Mouse (Mus musculus) T-helper 2 cell (primary cell): ENCODE results near the gene Ttc7b.

Source experiments
- in situ Hi-C: fragments of 300-600 bp; cut with MboI, MseI; formaldehyde crosslinking; loops from one replicate; pipeline ENCODE4 v1.15.1; 2025; ENCODE audit warnings: high pct_unique_total_duplicates

Ttc7b gene

DNA sequence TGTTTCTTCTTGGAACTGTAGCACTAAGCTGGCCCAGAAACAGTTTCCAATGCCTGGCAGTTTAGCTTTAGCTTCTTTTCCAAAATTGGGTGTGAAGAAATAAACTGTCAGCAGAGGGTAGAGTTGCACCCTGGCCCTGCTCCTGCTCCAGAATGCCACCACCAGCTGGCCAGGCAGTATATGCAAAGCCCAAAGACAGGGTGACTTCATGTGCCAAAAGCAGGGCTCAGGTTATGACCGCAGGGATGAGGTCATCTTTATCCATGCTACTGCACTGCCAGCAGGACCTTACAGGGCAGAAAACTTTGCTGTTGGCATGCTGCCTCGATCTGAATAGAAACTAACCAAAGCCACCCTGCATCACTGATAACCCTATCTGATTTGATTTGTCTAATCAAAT, 65.2 kb downstream of the Ttc7b start:
- in situ Hi-C loops: no loop called here

DNA sequence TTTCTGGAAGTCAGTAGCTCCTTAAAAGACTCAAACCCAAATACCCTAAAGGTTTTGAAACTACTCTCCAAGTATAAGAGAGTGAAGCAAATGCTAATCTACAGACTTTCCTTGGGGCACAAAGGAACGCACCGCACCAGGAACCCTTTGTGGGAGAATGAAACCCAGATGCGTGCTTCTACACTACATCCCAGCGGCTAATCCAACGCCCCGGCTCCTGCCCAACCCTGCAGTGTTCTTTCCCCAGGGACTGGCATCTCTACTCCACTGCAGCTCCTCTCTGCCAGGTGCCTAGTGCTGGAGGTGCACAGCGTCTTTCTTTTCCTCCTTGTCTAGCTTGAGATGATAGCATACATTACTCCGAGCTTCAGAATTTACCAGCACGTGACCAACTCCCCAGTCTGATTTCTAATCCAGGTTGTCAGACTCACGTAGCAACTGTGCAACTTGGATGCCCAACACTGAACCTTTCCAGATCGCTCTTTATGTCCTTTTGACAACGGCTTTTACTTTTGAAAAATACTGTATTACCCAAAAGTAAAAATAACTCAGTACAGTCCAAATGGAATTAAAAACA, 72.8 kb downstream of the Ttc7b start:
- in situ Hi-C loops: no loop called here

DNA sequence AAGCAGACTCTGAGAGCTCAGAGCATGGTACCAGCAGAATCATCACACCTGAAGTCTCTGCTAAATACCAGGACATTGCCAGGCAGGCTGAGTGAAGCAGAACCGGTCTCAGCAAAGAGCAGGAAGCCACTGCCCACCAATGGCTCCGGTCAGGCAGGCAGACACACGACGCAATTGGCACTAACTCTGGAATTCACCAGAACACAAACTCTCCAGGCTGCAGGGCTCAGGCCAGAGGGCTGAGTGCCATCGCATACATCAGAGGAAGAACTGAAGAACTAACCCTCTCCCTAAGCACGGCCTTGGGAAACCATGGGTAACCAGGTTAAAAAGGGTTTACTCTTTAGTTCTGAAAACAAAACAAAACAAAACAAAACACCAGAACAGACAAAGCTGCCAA, 73.5 kb downstream of the Ttc7b start:
- in situ Hi-C loops: no loop called here

DNA sequence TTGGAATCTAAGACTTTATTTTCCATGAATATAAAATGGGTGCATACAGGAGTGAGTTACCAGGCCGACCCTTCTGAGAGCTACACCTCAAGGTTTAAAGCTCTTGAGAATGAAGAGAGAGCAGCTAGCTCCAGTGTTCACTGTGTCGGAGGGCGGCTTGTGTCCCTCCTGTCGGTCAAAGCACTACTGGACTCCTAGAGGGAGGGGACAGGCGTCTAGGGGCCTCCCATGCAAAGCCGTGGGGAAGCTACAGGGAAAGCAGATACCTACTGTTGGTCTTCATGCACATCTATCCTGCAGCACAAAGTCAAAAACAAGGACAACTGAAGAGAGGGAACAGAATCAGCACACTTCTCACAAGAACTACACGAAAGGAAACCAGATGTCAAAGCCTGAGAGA, 74.9 kb downstream of the Ttc7b start:
- in situ Hi-C loops: no loop called here

DNA sequence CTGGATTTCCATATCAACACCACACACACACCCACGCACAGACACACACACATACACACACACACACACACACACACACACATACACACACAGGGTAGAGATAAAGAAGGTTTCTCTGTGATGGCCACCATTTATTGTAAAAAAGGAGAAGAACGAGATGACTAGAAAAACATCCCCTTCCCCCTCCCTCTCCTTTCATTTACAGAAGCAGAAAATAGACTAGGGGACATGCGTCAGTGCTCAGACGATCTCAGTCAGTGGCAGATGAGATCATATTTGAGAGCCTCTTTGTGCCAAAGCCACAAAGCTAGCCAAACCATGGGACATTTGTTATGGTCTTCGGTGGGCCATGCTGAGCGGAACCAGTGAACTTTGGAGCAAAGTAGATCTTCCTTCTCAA, 75.4 kb downstream of the Ttc7b start:
- in situ Hi-C loops: no loop called here

DNA sequence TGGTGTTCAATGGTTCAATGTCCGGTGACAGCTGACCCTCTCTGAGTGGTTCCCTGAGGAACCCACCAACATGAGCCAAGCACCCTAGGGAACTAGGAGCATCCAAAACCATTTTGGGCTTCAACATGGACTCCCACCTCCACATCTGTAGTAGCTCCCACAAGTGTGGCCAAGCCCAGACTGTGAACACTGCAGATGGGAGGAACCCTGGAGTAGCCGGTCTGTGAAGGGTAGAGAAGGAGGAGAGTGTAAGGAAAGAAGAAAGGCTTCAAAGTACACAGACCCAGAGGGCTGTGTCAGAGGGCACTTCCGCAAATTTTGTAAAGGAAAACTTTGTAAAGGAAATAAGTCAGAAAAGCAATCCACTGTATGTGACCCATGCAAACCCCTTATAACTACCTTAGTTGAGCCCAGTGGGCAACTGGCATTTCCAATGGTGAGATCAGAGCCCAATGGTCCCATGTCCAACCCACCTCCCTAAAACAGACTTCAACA, 75.9 kb downstream of the Ttc7b start:
- in situ Hi-C loops: loop anchor here (5.0 kb wide), 1 partner anchor 63 kb away; no protein-coding TSS in a partner anchor

DNA sequence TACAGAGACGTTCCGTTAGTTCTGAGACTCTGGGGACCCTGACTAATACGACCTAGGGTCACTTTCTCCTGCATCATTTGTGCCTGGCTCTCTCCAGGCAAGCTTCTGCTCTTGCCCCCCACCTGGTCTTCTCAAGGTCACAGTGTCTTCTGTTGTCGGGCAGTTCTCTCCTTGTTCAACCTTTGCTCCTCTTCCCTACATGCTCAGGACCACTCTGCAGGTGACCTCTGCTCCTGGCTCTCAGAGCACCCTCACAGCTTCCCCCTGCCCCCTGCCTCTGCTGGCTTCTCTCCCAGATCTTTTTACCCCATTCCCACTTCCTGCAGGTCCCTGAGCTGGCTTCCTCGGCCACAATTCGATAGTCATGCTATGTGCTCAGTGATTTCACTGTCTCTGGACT, 77.2 kb downstream of the Ttc7b start:
- in situ Hi-C loops: loop anchor here (5.0 kb wide), 1 partner anchor 64 kb away; no protein-coding TSS in a partner anchor

DNA sequence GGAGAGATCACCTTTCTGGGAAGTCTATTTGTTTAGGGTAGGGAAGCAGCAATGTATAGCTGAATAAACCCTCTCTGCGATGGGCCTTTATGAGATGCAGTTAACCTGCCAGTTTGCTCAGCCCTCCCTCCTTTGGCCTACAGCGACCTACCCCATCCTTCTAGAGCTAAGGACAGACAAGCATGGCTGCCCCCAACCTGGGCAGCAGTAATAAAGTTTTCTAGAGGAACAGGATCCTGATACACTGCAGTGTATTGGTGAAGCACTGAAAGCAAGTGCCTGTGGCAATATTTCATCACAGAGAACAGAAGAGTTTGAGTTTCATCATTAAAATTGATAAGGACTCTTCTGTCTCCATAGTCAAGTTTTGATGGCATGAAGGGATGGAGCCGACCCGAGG, 79.0 kb downstream of the Ttc7b start:
- in situ Hi-C loops: loop anchor here (5.0 kb wide), 1 partner anchor 66 kb away; no protein-coding TSS in a partner anchor

DNA sequence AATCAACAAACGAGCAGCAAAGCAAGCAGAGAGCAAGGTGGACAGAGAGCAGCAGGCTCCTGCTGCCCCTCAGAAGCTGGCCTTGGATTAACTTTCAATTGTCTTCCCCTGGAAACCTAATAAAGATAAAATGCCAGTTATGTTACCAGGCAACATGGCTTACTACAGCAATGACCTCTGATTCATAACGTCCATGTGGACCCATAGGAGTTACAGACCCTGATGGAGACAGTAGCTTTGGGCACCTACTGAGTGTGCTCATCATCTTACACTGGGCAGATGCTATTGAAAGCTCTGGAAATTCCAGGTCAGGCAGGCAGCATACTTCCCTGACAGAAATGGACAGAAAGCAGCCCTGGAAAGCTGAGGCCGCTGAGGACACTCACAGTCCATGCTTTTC, 80.7 kb downstream of the Ttc7b start:
- in situ Hi-C loops: loop anchor here (5.0 kb wide), 1 partner anchor 67 kb away; no protein-coding TSS in a partner anchor

DNA sequence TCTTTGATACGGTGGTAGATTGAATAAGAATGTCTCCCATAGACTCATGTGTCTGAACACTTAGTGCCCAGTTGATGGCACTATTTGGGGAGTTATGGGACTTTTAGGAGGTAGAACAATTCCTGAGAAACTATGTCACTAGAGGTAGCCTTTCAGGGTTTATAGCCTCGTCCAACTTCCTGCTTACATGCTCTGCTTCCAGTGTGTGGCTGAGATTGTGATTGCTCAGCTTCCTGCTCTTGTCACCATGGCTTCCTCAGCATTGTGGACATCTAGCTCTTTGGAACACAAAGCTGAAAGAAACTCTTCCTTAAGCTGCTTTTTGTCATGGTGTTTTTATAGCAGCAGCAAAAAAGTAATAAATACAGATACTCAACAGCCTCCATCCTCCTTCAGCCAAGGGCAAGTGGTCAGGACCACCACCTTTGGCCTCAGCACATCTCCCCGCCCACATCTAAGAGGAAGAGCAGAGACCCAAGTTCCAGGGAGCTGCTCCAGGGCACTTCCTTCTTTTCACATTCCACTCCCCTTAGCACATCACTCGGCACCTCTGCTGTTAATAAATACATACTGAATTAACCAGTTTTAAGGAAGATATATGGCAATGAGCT, 81.4 kb downstream of the Ttc7b start:
- in situ Hi-C loops: no loop called here

DNA sequence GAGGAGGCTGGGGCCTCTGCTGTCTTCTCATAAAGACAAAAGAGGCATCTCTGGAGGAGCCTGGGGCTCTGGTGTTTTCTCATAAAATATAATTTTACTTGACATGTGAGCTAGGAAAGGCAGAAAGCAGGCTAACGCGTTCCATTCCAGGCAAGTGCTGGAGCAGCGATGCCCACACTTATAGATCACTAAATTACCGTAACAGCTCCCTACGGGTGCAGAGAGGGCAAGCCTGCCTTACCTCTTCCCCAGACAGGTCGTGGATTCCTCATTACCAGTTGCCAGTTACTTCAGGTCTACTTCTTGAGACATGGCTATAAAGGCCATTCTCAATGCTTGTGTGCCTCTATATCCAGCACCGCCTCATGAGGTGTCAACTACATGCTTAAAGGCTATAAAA, 82.1 kb downstream of the Ttc7b start:
- in situ Hi-C loops: no loop called here

DNA sequence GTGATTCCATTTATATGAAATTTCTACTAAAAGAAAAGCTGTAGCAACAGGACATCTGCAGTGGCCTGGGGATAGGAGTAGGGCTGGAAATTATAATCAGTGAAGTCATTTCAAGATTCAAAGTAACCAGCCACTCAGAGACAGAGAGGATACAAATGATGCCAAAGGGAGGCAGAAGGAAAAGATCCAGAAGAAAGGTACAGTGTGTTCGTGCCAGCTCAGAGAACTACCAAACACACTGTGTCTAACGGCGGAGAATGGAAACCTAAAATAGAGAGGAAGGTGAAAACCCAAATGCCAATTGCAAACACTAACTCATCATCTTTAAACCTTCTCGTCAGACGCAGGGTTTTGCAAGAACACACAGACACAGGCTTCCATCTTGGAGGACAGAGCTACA, 82.8 kb downstream of the Ttc7b start:
- in situ Hi-C loops: no loop called here

DNA sequence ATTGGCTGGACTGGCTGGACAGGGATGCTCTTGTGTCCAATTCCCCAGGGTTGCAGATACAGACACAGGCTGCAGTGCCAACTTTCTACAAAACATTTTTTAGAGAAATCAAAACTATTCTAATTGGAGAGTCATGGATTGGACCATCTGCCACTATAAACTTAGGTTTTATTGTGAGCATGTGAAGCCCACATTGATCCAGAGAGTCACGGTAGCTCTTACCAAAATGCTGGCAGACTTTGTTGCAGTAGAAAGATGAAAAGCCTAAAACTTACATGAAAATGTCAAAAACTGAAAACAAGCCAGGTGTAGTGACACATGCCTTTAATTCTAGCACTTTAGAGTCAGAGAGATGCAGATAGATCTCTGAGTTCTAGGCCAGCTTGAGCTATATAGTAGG, 84.9 kb downstream of the Ttc7b start:
- in situ Hi-C loops: no loop called here

DNA sequence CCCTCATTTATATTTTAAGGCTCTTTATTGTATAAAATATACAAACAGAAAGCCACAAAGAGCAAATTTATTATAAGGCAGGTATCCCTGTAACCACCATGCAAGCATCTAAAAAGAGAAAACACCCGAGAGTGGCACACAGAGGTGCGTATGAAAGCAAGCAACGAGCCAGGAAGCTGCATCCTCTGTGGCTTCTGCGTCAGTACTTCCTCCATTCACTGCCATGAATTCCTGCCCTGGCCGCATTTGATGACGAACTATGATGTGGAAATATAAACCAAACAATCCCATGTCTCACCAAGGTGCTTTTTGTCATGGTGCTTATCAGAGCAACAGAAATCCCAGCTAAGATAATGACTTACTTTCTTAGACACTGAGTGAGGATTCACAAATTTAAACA, 88.8 kb downstream of the Ttc7b start:
- in situ Hi-C loops: no loop called here

DNA sequence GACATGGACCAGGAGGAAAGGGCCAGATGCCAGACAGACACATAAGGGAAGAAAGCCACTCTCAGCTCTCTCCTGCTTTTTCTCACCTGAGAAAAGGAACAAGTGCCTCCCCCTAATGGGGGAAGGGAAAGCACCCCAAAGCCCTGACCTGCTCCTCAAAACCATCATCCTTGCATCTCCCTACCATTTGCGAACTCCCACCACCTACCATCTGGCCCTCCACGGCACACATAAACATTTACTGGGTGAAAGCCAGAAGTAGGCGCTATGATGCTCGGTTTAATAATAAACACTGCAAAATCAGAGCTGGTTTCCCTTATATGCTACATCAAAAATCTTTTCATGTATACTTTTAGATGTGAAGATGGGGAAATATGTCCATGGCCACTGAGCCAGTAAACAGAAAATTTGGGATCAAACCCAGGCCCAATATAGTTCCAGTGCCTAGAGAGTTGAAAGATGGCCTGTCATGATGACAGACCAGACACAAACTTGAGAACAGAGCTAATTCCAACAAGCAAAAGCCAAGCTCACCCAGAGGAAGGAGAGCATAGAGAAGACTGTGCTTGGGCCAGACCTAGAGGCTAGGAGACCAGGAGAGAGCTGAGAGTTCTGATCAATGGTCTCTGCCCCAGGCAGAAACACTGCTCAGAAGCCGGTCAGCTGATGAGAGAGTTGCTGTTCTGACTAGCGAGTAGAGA, 91.1 kb downstream of the Ttc7b start:
- in situ Hi-C loops: no loop called here

DNA sequence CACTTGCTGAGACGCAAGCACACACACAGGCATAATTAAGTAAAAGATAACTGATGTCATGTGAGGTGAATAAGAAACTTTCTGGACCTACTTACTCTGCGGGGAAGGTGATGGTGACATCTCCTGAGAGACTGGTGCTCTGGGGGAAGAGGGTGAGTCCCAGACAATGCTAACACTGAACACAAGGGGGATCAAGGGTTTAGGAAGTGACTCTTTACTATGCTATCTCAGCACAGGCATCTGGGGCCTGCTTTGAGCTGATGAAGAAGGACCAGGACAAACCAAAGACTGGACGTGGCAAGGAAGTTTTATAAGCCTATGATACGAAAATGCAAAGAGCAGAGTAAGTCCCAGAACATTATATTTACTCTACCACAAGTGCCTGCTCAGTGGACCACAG, 92.4 kb downstream of the Ttc7b start:
- in situ Hi-C loops: no loop called here

DNA sequence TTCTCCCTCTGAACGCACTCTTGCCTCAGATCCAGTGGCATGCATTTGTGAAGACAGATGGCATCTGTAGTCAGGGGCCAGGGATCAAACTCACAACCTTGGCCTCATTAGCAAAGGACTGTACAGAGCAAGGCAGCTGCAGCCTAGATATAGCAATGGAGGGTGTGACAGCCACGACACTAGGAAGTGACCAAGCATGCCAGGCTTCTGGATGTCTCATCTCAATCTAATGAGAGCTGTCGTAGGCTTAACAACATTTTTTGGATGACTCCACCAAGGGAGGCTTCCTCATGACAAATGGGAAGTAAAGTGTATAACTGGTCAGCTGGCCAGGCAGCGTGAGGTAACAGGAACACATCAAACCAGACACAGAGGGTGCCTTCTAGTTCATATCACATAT, 94.4 kb downstream of the Ttc7b start:
- in situ Hi-C loops: no loop called here

DNA sequence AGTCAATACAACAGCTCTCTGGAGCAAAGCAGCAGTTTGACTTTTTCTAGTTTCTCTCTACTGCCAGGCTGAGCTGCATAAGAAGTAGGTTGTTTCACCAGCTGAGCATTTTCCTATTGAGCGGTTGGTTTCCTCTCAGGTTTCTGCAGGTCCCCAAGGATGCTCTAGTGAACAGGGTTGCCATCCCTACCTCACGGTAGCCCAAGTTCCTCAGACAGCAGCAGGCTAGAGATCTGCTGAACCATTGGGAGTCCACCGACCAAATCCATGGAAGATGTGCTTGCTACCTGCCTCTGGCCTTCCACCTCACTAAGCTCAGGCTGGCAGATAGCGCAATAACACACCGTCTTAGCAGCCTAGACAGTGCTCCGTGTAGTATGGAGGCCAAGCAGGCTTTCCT, 95.6 kb downstream of the Ttc7b start:
- in situ Hi-C loops: no loop called here

DNA sequence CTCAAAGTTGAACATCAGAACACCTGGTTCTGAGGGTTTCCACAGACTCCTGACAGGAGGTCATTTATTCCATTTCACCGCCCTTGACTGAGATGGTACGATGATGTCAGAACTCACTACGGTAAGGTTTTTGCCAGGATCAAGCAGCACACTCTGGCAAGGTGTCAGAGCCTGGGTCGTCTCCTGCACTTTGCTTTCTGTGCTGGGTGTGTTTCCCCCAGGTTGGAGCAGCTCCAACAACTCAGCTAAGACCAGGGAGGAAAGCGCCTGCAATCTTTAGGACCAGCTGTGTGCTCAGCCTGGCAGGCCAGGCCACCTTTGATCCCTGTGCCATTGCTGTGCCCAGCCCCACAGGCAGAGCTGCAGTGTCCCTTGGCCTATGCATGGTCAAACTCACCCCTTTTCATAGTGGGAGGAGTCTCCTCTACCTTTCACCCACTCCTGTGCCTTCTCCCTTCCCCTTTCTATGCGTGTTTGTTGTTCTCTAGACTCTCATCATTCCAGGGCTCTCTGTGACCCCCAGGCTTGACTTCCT, 98.3 kb downstream of the Ttc7b start:
- in situ Hi-C loops: no loop called here

DNA sequence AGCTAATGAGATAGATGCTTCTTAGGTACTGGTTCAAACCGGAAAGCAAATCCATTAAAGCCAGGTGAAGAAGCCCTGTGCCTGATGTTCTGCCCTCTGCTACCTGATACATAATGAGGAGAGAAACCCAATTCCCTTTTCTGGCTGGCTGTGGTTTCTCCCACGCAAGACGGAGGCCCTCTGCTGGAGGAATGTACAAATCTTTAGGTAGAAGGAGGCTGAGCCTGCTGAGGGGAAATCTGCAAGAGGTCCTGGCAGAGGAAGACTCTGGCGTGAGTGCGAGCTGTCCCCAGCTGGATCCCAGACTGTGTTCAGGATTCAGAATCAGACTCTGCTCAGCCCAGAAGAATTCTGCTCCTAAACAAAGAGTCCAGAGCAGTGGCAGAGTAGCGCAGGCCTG, 99.1 kb downstream of the Ttc7b start:
- in situ Hi-C loops: no loop called here

DNA sequence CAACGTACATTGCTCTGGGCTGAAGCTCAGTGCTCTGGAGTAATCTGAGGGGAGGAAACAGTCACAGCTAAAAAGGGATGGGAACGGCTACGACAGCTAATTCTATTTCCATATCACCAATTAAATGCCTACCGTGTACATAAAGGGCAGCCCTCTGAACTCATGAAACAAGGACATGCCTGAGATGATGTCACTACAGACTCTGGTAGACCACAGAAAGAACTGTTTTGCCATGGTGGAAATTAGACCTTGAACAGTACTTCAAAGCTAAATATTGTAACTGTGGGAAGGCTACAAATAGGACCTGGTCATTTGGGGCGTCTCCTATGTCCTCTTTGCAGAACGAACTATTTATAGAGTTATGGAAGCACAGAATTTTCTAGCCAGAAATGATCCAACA, 99.7 kb downstream of the Ttc7b start:
- in situ Hi-C loops: no loop called here

DNA sequence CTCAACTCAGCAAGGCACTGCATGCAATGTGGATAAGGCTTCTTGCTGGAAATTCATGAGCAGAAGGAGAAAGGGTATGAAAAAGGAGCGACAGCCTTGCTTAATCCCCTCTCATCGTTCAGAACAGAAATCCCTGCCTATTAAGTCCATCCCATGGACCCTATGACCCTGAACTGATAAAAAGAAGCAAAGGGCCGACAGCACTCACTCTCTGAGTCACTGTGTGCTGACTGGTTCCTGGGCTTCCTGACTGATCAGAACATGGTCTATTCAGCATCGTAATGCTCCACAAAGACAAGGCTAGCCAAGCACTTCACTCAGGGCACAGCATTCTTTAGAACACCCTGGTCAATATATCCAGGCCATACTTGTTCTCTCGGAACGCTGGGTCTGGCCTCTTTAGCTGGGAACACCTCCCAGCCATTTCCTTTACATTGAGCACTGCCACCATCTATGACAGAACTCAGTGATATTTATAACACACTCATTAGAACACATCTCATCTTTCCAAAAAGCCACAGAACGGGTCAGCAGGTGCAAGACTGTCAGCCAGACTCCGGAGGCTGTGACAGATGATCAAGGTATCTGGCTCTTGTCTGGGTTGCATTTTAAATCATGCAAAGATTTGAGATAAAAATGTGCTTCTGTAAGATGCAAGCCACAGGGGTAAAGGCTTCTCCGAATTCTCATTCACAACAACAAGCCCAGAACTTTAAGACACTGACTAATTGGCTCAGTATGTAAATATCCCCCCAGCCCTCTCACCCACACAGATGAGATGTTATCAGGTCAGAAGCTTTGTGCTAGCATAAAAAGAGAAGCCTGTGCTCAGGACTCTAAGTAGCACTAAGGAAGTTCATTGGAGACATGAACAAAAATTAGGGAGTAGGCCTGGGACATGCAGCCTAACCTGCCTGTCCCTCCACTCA, 100.4 kb downstream of the Ttc7b start:
- in situ Hi-C loops: no loop called here
